Mouse (Mus musculus): Measurements from ENCODE around the gene Specc1. TPM values are rescaled to one million over a fixed set of nuclear protein-coding genes. Genes with fewer than 3 reads are reported as not detected.
A peak's percentile ranks its signal among the peaks of the same experiment; 100 is the strongest.

Gene Specc1
- polyA plus RNA-seq, 1 experiment = 10.2 TPM

DNA sequence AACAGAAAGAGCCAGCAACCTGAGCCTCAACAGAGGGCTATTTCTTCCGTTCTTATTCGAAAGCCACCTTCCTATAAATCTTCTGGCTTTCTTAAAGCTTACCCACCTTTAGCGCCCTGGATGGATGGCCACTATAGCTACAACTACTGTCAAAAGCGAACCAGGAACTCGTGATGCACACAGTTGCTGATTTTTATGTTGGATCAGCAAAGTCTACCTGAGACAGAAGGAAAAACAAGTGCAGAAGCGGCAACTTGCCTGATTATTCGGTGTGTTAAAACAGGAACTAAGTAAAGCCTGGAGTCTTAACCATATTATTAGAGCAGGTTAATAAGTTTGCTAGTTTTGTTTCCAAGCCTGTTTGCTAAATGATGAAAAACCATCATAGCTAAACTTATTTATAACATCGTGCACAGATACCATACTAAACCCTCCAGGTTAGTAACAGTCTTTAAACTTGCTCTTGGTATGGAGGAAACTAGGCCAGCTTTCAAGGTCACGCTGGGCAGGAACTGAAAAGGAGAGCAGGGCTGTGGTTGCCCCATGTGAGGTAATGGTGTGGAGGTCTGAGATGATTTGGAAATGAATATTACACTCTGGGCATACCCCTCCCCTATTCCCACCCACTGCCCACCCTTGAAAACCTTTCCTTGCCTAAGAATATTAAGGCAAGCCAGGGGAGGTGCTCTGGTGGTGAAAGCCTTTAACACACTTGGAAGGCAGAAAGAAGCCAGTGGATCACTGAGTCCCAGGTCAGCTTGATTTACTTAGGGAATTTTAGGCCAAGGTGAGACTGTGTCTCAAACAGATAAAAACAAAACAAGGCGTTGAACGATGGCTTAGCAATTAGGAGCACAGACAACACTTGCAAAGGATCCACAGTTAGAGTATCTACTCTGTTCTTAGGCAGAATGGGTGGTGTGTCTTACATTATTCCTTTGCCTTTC, 25.6 kb upstream of the Specc1 start:
- TF ChIP-seq POLR2A (IDR thresholded peaks at IDR 0.05; ENCODE audit: low read depth, low read length) = no peak
- no peak for TF ChIP-seq CTCF (IDR thresholded peaks at IDR 0.05; ENCODE audit: extremely low read depth, insufficient read length, insufficient replicate concordance, low read depth, low read length)
- 23% methylated on average over 11 of the region's 11 CpGs for WGBS
- Histone ChIP-seq H3K27ac (ENCODE audit: insufficient read depth, low read depth, low read length) (peak overlapping the region; percentile 93), H3K27me3 (ENCODE audit: control insufficient read depth, insufficient read depth, low read length) (no peaks in the 10 kb centered on the region), H3K4me3 (ENCODE audit: low read depth, low read length) (peak overlapping the region; percentile 95), H3K36me3 (ENCODE audit: control insufficient read depth, insufficient read depth, low read length) (no peaks in the 10 kb centered on the region; the same call in 1 of the 2 replicates), H3K4me1 (ENCODE audit: control insufficient read depth, insufficient read depth, insufficient read length, low read length) (no peaks in the 10 kb centered on the region; the same call in none of the 2 replicates)

DNA sequence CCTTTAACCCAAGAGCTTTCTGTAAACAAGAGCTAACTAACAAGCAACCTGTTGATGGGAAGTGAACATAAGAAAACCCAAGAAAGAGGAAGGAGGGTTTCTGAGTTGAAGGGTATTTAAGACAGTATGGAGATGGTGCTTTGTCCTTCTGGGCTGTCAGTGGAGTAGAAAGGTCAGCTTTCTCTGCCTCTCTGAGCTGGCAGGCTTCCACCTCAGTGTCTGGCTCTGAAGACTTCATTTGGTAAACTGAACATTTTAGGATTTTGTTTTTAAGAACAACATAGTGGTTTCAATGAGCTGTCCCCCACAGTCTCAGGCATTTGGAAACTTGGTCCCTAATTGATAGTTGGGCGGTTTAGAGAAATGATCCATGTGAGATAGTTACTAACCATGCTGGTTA, 18.8 kb upstream of the Specc1 start:
- no peaks in the 10 kb centered on the region for H3K4me1 ChIP-seq (ENCODE audit: control insufficient read depth, insufficient read depth, insufficient read length, low read length)
- H3K4me3 ChIP-seq (ENCODE audit: low read depth, low read length) = no peak overlapping the region
- no peak overlapping the region for H3K27ac ChIP-seq (ENCODE audit: insufficient read depth, low read depth, low read length)
- H3K27me3 ChIP-seq (ENCODE audit: control insufficient read depth, insufficient read depth, low read length) = no peaks in the 10 kb centered on the region
- no peaks in the 10 kb centered on the region for H3K36me3 ChIP-seq (ENCODE audit: control insufficient read depth, insufficient read depth, low read length)
- TF ChIP-seq CTCF (IDR thresholded peaks at IDR 0.05; ENCODE audit: extremely low read depth, insufficient read length, insufficient replicate concordance, low read depth, low read length) (no peak), POLR2A (IDR thresholded peaks at IDR 0.05; ENCODE audit: low read depth, low read length) (no peak)
- WGBS = 96% methylated on average over 1 of the region's 1 CpGs

DNA sequence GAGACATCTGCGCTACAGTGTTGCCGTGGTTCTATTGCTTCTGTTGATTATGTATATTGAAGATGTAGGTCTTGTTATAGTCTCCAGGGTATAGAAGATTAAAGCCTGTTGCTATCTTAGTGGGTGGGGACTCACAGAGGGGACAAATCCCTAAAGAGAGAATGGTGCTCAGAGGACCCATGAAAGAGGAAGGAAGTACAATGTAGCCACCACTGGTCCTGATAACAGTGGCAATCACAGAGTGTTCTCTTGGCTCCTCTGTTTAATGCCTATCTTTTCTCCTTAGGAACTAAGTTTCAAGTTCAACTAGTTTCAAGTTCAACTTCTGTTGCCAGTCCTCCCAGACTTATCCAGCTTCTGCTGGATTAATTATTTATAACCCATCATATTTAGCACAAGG, 13.7 kb upstream of the Specc1 start:
- H3K4me1 ChIP-seq (ENCODE audit: control insufficient read depth, insufficient read depth, insufficient read length, low read length) = no peaks in the 10 kb centered on the region
- 72% methylated on average over 2 of the region's 2 CpGs for WGBS
- H3K36me3 ChIP-seq (ENCODE audit: control insufficient read depth, insufficient read depth, low read length) = no peaks in the 10 kb centered on the region
- no peak overlapping the region for H3K4me3 ChIP-seq (ENCODE audit: low read depth, low read length)
- TF ChIP-seq POLR2A (IDR thresholded peaks at IDR 0.05; ENCODE audit: low read depth, low read length) = no peak
- TF ChIP-seq CTCF (IDR thresholded peaks at IDR 0.05; ENCODE audit: extremely low read depth, insufficient read length, insufficient replicate concordance, low read depth, low read length) = no peak
- H3K27me3 ChIP-seq (ENCODE audit: control insufficient read depth, insufficient read depth, low read length) = no peaks in the 10 kb centered on the region; the same call in 1 of the 2 replicates
- no peak overlapping the region for H3K27ac ChIP-seq (ENCODE audit: insufficient read depth, low read depth, low read length)

DNA sequence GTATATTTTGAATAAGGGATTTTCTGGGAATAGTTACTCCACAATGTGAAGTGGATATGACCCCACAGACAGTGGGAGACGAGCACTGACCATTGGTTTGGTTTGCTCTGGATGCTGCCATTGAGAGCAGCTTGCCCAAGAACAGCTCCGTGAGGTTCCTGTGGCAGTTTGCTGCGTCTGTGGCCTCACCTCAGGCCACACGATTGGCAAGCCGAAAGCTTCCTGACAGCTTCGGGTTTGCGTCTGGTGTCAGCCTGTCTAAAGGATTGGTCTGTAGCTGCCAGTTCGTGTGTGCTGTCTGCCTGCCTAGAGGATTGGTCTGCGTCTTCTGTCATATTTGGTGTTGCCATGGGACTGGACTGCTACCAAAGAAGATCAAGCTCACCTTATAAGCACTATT, 12.1 kb upstream of the Specc1 start:
- Histone ChIP-seq H3K27me3 (ENCODE audit: control insufficient read depth, insufficient read depth, low read length) (no peaks in the 10 kb centered on the region; the same call in 1 of the 2 replicates), H3K4me3 (ENCODE audit: low read depth, low read length) (no peak overlapping the region), H3K27ac (ENCODE audit: insufficient read depth, low read depth, low read length) (no peak overlapping the region), H3K4me1 (ENCODE audit: control insufficient read depth, insufficient read depth, insufficient read length, low read length) (no peaks in the 10 kb centered on the region), H3K36me3 (ENCODE audit: control insufficient read depth, insufficient read depth, low read length) (no peaks in the 10 kb centered on the region)
- WGBS = 78% methylated on average over 9 of the region's 9 CpGs
- TF ChIP-seq CTCF (IDR thresholded peaks at IDR 0.05; ENCODE audit: extremely low read depth, insufficient read length, insufficient replicate concordance, low read depth, low read length) = no peak
- TF ChIP-seq POLR2A (IDR thresholded peaks at IDR 0.05; ENCODE audit: low read depth, low read length) = no peak

DNA sequence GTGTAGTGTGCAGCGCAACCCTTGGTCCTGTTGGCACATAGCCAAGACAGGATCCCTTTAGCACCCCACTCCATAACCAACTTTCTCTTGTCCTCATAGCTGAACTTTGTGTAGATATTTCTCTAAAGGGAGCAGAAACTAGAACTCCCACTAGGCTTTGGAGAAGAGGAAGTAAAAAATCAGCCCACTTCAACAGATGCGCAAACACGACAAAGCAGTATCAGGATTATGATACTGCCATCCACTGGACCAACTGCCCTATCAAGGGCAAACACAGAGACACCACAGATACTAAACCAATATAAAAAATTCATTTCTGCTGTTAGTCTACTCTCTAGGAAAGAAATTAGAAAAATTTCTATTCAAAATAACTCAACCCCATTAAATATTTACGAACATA, 10.0 kb upstream of the Specc1 start:
- no peak overlapping the region for H3K4me3 ChIP-seq (ENCODE audit: low read depth, low read length)
- no peaks in the 10 kb centered on the region; the same call in 1 of the 2 replicates for H3K27me3 ChIP-seq (ENCODE audit: control insufficient read depth, insufficient read depth, low read length)
- H3K36me3 ChIP-seq (ENCODE audit: control insufficient read depth, insufficient read depth, low read length) = no peaks in the 10 kb centered on the region
- 77% methylated on average over 4 of the region's 4 CpGs for WGBS
- TF ChIP-seq CTCF (IDR thresholded peaks at IDR 0.05; ENCODE audit: extremely low read depth, insufficient read length, insufficient replicate concordance, low read depth, low read length) = no peak
- no peak for TF ChIP-seq POLR2A (IDR thresholded peaks at IDR 0.05; ENCODE audit: low read depth, low read length)
- no peak overlapping the region for H3K27ac ChIP-seq (ENCODE audit: insufficient read depth, low read depth, low read length)
- no peaks in the 10 kb centered on the region for H3K4me1 ChIP-seq (ENCODE audit: control insufficient read depth, insufficient read depth, insufficient read length, low read length)

DNA sequence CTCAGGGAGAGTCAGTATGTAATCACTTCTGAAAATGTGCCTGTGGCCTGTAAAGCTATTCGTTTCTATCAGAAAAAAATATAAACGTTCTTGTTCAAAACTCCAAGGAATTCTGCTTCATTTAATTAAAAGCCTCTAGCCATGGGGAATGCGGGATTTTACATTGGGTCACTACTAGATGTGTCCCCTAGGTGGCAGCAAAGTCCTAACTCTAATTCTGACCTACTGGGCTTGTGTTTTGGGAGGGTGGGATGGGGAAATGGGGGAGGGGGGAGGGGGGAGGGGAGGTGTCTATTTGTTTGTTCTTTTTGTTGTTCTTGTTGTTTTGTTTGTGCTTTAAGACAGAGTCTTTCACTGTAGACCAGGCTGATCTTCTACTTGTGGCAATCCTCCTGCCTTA, 7.2 kb upstream of the Specc1 start:
- Histone ChIP-seq H3K27ac (ENCODE audit: insufficient read depth, low read depth, low read length) (no peak overlapping the region), H3K36me3 (ENCODE audit: control insufficient read depth, insufficient read depth, low read length) (no peaks in the 10 kb centered on the region), H3K4me3 (ENCODE audit: low read depth, low read length) (no peak overlapping the region), H3K4me1 (ENCODE audit: control insufficient read depth, insufficient read depth, insufficient read length, low read length) (no peaks in the 10 kb centered on the region), H3K27me3 (ENCODE audit: control insufficient read depth, insufficient read depth, low read length) (no peaks in the 10 kb centered on the region; the same call in 1 of the 2 replicates)
- TF ChIP-seq CTCF (IDR thresholded peaks at IDR 0.05; ENCODE audit: extremely low read depth, insufficient read length, insufficient replicate concordance, low read depth, low read length) = peak; percentile 58; the same call in 1 of the 2 replicates
- TF ChIP-seq POLR2A (IDR thresholded peaks at IDR 0.05; ENCODE audit: low read depth, low read length) = no peak
- WGBS = 2% methylated on average over 3 of the region's 3 CpGs

DNA sequence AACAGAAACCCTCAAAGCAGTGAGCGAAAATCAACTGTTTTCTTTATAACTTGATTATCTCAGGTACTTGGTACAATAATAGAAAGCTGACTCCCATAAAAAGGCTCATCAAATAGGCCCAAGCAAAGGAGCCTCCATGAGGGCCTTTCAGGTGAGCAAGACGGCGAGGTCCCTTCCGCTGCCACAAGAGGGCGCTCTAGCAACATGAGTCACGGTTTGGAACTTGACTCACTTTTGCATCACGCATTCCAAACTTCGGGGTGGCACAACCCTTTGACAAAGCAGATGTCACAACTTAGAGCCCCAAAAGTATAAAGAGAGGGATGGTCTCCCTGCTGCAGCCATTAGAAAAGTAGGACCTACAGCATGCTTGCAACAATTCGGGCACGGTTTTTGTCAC, 5.9 kb upstream of the Specc1 start:
- no peaks in the 10 kb centered on the region for H3K4me1 ChIP-seq (ENCODE audit: control insufficient read depth, insufficient read depth, insufficient read length, low read length)
- no peaks in the 10 kb centered on the region for H3K36me3 ChIP-seq (ENCODE audit: control insufficient read depth, insufficient read depth, low read length)
- no peak overlapping the region for H3K4me3 ChIP-seq (ENCODE audit: low read depth, low read length)
- TF ChIP-seq POLR2A (IDR thresholded peaks at IDR 0.05; ENCODE audit: low read depth, low read length) (no peak), CTCF (IDR thresholded peaks at IDR 0.05; ENCODE audit: extremely low read depth, insufficient read length, insufficient replicate concordance, low read depth, low read length) (peak; percentile 97)
- H3K27me3 ChIP-seq (ENCODE audit: control insufficient read depth, insufficient read depth, low read length) = no peaks in the 10 kb centered on the region; the same call in 1 of the 2 replicates
- no peak overlapping the region for H3K27ac ChIP-seq (ENCODE audit: insufficient read depth, low read depth, low read length)
- WGBS = 17% methylated on average over 10 of the region's 10 CpGs
